Mouse (Mus musculus) c-Kit-negative CD71-positive TER-119-positive erythroid progenitor cells, embryonic 14.5 days (primary cell): Measurements from ENCODE around the gene Casc3.

Experiments used
- DNase-seq: peaks from one replicate; pipeline ENCODE4 v3.0.0-alpha.2; 2013; ENCODE audit warnings: low read depth, low spot score

Casc3 gene

DNA sequence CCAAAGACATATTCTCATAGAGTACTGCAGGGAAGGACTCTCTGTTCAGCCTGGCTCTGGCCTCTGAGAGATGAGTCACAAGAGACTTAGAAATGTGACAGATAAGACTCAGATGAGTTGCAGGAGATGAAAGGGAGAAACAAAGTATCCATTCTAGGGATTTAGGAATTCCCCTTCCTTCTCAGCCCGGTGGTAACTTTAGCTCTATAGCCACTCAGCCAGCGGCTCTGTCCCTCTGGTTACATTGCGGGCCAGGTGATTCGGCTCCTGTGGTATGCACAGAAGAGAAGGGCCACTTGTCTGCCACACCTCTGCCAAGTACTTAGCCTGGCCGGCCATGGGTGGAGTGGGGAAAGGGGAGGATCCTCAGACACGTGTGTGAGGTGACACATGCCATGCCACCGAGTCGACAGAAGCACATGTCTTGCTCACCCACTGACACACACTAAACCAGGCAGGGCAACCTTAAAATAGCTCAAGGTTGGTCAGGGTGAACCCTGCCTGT is 32.0 kb upstream of the Casc3 start:
- DNase-seq: no peak

DNA sequence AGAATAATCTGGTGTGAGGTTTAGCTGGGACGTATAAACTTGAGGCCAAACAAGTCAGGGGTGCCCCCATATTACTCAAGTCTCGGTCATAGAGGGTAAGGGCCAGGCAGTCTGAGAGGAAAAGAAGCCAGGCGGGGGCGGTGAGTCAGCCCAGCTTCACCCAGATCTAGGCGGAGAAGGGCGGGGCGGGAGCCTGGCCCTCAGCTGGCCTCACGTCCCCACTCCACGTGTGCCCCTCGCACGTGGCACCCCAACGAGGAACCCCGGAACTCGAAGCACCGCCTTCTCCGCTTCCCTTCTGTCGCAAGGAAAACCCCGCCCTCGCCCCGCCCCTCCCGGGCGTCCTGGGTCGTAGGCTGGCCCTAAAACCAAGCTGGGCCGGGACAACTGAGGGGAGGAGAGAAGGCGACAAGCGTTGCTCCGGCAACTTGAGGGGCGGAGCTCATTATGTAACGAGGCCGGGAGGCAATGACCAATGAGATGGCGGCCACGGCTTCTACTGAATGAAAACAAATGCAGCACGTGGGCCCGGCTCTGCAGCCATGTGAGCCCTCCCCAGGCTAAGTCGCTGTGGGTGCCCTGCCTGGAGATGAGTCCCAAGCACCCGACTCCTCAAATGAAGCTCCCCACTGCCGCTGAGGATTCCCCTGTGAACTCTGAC is 30.9 kb upstream of the Casc3 start:
- DNase-seq: peak; percentile 95

DNA sequence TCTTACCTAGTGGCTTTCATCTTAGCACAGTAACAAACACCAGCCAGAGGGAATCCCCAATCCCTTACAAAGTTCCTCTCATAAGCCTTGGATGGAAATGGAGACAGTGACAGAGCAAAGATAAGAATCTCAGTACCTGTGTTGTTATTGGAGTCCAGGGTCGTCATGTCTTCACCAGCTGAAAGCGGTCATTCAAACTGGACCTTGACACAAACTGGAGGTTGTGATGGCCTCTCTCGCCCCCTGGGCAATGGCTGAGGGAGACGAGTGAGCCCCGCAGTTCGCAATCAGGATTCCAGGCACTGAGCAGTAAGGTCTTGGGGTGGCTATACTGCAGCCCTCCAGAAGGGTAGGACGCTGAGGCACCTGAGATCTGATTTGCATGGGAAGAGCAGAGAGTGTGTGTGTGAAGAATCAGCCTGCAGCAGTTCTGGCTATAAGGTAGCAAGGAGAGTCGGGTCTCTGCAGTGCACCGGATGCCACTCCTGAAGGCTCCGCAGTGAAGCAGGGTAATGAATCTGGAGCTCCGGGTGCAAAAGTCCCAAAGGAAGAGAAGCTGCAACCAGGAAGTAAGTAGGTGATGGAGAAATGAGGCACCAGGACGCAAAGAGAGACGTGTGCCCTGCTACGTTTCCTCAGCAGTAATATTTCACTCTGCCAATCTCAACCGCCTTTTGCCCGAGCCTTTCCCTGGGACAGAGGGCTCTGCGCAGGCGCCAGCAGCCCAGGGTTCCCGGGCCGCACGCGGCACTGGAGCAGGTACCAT is 29.9 kb upstream of the Casc3 start, which contains the start of gene Nr1d1:
TSS of gene Nr1d1 (minus strand) at position 752 of the 766 bp plus-strand sequence.
- no peak for DNase-seq

DNA sequence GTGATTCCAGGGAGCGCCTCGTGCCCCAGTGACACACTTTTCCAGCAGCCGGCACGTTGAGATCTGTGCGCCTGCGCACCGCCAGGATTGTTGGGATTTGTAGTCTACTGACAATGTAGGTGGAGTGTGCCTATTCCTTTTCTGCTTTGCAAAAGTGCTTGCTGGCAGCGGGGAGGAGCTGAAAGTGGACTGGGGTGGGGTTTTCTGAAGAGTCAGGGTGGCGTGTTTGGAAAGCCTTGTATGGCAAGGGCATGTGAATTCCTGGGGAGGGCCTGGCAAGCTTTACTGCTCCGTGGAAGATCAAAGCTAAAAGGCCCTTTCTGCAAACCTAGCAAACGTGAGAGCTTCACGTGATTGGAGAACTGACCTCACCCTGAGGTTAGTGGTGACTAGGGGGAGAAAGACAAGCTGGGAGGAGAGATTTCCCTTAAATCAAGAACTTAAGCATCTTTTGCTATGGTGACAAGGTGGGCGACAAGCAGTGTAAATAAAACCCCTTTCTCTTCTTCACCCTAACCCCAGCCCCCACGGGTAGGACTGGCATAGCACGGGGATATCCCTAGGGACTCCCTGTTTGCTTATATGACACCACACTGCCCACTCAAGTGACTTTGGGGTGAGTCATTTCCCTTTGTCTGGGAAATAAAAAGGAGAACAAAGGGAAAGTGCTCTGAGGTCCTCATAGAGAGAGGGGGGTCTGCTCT is 29.2 kb upstream of the Casc3 start:
- no peak for DNase-seq

DNA sequence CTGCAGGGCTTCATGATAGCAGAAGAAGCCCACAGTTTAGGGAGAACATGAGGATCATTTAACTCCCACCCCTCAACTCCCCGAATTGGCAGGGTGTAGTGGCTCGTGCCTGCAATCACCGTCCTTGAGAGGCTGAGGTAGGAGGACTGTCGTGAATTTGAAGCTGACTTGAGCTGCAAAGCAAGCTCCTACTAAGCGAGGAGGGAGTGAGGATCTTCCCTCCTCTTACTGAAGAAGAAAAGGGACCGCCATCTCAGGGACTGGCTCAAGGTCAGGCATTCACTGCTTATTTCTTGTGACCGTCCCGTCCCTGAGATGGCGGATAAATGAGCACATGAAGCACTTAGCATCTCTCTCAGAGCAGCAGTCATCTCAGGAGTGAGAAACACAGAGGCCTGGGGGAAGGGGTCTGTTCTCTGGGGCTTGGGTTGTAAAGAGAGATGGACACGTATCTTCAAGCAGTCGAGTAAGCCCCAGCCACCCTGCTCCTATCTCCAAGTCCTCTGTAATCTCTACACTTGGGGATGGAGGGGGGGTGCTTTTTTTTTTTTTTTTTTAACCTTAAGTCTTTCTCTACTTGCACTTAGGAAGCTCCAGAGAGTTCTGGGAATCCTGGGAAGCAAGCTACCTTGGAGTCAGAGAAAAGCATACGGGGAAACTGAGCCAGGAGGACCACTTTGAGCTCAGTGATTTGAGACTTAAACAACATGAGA is 28.5 kb upstream of the Casc3 start:
- DNase-seq: no peak

DNA sequence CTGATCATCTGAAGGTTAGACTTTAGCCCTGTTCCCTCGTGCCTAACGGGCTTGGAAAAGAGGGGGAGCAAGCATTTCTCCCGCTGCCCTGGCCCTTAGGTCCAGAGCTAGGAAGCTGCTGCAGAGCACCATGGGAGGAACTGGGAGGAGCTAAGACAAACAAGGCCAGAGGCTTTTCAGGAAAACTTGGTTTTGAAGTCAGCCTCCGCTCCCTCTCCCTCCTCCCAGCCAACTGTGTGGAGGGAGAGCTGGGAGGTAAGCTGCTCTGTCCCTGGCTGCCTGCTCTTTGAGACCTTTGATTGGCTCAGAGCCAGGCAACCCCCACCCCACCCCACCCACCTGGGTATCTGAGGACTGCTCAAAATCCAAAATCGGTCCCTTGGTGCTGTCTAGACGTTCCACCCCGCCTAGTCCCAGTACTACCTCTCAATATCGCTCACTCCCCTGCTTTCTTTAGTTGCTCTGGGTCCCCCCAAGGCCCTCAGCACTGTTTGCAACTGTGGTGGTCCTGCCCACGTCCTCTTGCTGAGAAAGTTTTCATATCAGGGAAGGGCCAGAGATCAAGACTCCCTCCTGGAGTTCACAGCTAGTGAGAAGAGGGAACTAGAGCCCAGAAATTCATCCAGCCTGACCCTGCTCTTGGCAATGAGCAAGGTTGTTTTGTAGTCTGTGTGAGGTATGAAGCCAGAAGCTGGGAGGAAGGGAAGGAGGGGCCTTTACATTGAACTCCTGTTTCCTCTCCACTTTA is 27.7 kb upstream of the Casc3 start:
- no peak for DNase-seq

DNA sequence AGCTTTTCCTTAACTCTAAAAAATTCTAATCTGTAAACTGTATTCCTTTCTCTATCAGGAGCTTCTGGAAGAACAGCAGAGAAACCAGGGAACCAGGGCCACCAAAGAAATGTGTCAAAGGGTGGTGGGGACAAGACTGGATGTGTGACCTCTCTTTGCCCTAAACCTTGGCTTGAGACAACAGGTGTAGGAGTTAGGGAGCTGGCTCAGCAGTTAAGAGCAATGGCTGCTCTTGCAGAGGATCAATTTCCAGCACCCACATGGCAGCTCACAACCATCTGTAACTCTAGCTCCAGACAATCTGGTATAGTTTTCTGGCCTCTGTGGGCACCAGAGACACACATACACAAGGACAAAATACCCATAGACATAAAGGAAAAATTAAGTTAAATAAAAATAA is 26.8 kb upstream of the Casc3 start:
- no peak for DNase-seq

DNA sequence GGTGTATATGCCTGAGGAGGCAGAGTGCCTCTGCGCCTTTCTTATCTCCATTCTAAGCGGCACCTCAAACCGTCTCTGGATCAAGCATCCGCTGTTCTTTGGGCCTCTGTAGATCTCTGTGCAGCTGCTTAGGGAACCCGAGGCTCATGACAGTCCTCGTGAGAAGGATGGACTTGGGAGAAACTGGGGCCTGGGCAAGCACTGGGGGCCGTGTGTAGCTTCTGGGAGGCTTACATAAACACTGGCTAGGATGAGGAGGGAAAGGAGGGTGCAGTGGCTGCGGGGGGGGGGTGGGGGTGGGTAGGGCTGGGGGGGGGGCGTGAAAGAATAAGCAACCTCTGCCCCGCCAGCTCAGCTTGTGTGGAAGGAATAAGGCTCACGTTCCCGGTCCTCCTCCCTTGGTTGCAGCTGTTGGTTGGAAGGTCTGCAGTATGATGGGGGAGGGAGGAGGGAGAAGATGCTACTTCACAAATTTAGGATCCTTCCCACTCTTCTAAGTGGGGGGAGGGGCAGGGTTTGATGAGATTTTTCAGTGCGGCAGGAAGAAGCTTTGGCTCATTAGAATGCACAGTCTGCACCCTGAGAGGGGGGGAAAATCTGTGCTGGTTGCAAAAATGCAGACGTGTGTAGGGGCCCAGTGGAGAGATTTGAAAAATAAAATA is 22.7 kb upstream of the Casc3 start:
- no peak for DNase-seq

DNA sequence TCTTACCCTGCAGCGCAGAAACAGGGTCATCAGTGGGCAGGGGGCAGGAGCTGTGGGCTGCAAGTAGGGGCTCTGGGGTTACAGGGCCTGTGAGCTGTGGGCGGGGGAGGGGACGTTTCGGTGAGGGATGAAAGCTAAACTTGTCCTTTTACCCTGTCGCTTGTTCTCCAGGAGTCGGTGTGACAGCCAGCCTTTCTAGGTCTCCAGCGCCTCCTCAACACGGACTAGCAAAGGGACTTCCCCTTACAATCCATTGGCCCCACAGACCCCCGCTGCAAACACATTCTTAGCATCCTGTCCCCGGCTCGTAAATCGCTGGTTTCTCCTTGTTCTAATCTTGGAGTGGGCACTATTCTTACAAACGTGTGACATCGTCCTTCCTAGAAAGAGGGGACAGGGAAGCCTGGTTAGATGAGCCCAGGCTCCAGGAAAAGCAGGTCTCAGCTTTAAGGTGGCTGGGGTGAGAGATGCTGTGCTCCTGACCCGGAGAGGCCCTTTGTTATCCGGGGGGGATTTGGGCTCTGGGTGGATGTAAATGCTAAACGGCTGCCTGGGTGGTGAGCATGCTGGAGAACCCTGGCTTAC is 22.0 kb upstream of the Casc3 start:
- no peak for DNase-seq

DNA sequence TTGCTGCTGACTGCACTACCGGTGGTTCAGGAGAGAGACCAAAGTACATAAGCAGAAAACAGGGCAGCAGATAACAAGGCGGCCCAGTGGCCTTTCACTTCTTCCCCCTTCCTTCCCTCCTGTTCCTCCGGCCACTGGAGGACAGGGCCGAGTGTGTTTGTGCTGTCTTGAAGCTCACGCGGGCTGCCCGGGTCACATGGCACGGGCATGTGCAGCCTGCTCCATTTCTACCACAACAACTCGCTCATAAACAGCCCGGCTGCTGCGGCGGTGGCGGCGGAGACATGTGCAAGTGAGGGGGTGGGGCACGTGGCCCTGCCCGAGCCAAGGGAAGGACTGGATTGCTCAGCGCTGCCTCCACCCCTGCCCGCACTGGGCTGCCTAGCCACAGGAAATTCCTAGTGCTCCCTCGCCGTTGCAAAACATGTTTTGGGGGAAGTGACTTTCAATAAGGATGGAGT is 21.4 kb upstream of the Casc3 start:
- no peak for DNase-seq

DNA sequence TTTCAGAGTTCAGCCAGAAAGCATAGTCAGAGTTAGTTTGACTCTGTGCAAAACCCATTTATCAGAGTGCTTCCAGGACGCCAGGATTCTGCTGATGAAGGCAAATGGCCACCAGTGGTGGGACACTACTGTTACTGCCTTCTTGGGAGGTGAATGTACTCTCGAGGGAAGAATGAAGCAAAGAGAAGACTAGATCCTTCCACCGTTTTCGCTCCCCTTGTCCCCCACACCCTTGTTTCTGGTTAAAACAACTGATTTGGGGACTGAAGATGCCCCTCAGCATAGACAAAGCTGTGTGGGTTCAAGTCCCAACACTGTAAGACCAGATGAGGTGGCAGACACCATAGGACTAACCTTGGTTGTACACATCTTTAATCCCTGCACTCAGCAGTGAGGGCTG is 20.6 kb upstream of the Casc3 start:
- no peak for DNase-seq

DNA sequence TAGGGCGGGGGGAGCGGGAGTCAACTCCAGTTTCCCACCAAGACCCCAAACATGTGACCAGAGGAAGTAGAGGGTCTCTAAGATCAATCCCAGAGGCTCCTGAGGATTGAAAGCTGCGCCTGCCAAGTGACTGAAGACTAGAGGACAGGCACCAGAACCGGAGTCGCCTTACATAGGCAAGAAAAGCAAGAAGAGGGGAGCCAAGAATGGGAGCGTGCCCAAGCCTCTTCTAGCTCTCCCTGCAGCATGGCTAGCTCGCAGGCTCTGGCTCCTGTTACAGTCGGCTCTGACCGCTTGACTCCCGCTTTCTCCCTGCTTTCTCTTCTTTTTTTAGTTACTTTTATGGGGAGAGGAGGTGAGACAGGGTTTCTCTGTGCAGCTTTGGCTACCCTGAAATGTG is 19.5 kb upstream of the Casc3 start:
- DNase-seq: no peak

DNA sequence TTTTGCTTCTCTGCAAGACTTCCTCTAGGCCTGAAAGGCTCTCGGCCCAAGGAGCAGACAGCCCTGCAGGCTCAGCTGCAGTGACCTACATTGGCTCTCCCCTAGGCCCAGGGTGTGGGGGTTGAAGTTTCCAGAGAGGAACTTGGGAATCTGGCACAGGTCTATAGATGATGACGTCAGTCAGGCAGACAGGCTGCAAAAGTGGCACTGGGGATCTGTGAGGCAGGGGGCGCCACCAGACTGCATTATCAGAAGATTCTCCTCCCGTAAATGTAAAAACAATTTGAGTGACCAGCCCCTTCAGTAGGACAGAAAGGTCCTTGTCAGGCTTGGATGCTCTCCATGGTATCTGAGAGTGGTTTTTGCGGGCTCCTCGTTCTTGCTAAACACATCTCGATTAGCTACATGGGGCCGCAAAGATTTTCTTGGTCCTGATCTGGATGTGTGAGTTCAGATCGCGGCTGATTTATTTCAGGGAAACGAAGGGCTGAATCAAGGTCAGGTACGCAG is 18.9 kb upstream of the Casc3 start:
- DNase-seq: no peak

DNA sequence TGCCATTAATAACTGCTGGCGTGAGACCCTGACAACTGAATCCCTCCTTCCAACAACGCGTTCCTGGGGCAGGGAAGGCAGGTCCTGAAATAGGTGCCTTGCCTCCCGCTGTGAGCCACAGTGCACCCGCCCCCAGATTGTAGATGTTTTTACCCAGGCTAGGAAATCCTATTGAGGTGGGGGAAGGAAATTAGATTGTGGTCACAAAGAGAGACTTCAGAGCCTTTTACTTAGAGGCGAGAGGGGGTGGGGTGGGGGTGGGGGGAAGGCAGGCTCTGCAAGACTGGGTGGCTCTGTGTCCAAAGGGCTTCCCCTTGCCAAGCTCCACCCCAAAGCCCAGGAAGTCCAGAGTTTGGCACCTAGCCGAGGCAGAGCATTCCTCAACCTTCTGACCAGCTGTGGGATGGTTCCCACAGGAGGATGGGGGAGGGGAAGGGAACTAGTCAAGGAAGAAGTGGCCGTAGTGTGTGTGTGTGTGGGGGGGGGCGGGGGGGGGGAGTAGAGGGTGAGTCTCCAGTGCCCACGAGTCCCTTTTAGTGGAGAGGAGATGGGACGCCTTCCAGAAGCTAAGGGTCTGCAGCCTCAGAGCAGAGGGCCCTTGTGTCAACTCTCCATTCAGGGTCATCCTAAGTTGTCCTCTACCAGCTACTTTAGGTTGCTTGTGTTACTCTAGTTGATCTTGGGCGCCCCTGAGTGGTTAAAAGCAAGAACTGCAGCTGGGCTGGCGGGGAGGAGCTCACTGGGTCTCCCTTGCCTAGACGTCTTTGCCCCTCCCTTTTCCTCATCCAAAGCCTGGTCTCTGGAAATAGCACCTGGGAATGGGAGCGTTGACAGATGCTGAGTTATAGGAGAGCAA is 18.1 kb upstream of the Casc3 start:
- DNase-seq: peak; percentile 76

DNA sequence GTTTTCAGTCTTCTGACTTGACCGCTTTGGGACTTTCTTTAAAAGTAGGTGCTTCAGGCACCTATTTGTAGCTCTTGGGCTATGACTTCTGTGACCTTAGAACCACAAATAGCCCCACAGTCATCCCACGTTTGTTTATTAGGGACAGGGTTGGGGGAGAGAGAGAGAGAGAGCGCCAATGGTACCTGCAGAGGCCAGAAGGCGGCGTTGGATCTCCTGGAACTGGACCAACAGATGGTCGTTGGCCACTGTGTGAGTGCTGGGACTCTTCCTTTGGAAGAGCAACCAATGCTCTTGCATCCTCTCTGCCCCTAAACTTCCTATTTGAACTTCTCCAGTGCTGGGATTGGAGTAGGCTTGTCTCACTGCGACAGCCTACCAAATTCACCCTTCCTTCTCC is 17.5 kb upstream of the Casc3 start:
- DNase-seq: no peak

DNA sequence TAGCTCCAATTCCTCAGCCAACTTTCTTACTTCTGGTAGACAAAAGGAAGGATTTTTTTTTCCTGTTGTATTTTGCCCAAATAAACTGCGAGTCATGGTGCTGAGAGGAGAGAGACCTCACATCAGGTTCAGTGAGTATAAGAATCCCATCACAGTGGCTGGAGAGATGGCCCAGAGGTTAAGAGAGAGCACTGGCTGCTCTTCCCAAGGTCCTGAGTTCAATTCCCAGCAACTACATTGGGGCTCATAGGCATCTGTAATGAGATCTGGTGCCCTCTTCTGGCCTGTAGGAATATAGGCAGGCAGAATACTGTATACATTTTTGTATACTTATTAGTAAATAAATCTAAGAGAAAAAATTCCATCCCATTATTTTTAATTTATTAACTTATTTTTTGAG is 17.0 kb upstream of the Casc3 start:
- no peak for DNase-seq

DNA sequence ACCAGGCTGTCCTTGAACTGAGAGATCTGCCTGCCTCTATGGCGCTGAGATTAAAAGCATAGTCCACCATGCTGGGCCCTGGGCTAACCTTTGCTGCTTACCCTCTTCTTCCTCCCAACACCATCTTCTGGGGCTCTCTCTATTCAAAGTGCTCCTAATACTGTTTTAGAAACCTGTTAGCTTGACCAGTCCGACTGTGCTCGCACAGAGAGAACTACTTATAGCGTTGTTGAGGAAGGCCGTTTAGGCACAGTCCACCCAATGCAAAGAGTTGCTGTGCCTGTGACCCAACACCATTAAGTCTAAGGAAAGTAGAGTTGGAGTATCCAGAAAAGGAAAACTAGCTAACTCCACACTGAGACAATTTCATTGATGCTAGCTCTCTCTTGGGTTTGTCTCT is 16.6 kb upstream of the Casc3 start:
- no peak for DNase-seq

DNA sequence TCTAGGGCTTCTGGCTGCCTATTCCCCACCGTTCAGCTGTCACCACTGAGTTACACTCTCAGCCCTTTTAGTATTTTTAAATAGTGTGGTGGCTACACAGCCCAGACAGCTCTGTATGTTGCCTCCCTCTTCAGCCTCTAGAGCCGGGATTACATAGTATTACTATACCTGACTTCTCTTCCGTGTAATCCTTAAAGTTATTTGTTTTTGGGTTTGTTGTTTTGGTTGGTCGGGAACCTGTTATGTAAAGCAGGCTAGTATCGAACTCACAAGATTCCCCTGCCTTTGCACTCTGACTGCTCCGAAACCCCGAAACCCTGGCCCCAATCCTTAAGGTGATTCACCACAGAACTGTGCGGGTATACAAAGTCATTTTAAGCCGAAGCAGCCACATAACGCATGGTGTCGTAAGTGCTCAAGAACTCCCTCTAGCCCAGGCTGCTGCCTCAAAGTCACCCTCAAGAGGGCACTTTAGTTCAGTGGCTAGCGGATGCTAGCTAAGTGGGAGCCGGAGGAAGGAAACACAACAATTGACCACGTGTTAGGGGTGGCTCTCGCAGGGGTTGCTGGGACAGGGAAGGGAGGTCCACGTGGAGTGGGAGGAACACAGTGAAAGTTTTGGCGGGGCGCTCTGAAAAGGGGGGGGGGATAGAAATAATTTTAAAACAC is 16.0 kb upstream of the Casc3 start:
- no peak for DNase-seq
